Mouse (Mus musculus) heart, postnatal 0 days (tissue): ENCODE data around the gene Prkab2.

Source experiments
- CTCF ChIP-seq: IDR thresholded peaks from 2 replicates; pipeline ENCODE4 v1.5.1; 2016; ENCODE audit warnings: antibody characterized with exemption, control low read depth, low read depth
- EP300 ChIP-seq: IDR thresholded peaks from 2 replicates; pipeline ENCODE4 v1.6.1; 2016; ENCODE audit warnings: antibody characterized with exemption, low read depth

GRCm38 (mm10) chr3:97657655-97658411 is at the start of gene Prkab2:
- no peak for TF ChIP-seq CTCF
- TF ChIP-seq EP300, result peak; percentile 76; the same call in 1 of the 2 replicates
